Mouse (Mus musculus) CH12.LX (cell line): ENCODE measurements around the gene Igsf8. TPM values are rescaled to one million over a fixed set of nuclear protein-coding genes. Genes with fewer than 3 reads are reported as not detected.

Experiments
- DNase-seq: peaks from one replicate; pipeline ENCODE4 v3.0.0-alpha.2; 2013; ENCODE audit errors: extremely low read depth
- H3K27ac ChIP-seq: 2 replicates; pipeline ENCODE4 v1.5.1; 2012; ENCODE audit warnings: low read depth, mild to moderate bottlenecking, control low read depth, moderate library complexity; ENCODE audit not compliant: insufficient read depth
- H3K27me3 ChIP-seq: replicated peaks from 2 replicates; pipeline ENCODE3; 2012; ENCODE audit warnings: inconsistent platforms
- H3K36me3 ChIP-seq, 2 experiments: replicated peaks in 1 of 2; 2 replicates each; pipeline versions ENCODE3 to v1.6.1; 2012; ENCODE audit warnings: inconsistent platforms in 1 of 2, low read length in 1 of 2, mild to moderate bottlenecking in 1 of 2, mixed read lengths in 1 of 2, moderate library complexity in 1 of 2; ENCODE audit not compliant: control insufficient read depth in 1 of 2, insufficient read depth in 1 of 2
- H3K4me1 ChIP-seq, 2 experiments: 2 replicates each; pipeline ENCODE4 v1.6.1; 2012; ENCODE audit warnings: inconsistent platforms in 1 of 2, moderate library complexity in 1 of 2; ENCODE audit not compliant: insufficient read depth in 2 of 2, control insufficient read depth in 1 of 2
- H3K4me2 ChIP-seq: 2 replicates; pipeline ENCODE4 v1.6.1; 2012; ENCODE audit warnings: low read depth, mild to moderate bottlenecking, control low read depth; ENCODE audit not compliant: poor library complexity, insufficient read depth, severe bottlenecking
- H3K4me3 ChIP-seq, 3 experiments: fragments of 150-350 bp in 1 of 3; sonication (generic) in 1 of 3; replicated peaks in 1 of 3; 2 replicates each; pipeline versions ENCODE3 to v1.5.1; 2011 to 2012; ENCODE audit warnings: low read depth in 2 of 3, low read length in 2 of 3, mild to moderate bottlenecking in 2 of 3, moderate library complexity in 2 of 3, control low read depth in 1 of 3, improper control_type of control experiment in 1 of 3, inconsistent platforms in 1 of 3, mixed read lengths in 1 of 3; ENCODE audit not compliant: poor library complexity in 1 of 3
- H3K79me2 ChIP-seq: replicated peaks from 2 replicates; pipeline ENCODE4 v1.6.1; 2012; ENCODE audit warnings: mild to moderate bottlenecking, moderate library complexity; ENCODE audit not compliant: control insufficient read depth, poor library complexity, insufficient read depth, severe bottlenecking; ENCODE audit errors: extremely low read depth
- H3K9ac ChIP-seq: 2 replicates; pipeline ENCODE4 v1.6.1; 2012; ENCODE audit warnings: low read depth, mild to moderate bottlenecking, control low read depth, moderate library complexity; ENCODE audit not compliant: insufficient read depth
- H3K9me3 ChIP-seq: replicated peaks from 2 replicates; pipeline ENCODE3; 2012; ENCODE audit warnings: low read length, inconsistent platforms, mixed read lengths
- BHLHE40 ChIP-seq: IDR thresholded peaks from 2 replicates; pipeline ENCODE4 v1.6.1; 2011; ENCODE audit warnings: mild to moderate bottlenecking, low read depth, low read length, improper control_type of control experiment
- CHD1 ChIP-seq: IDR thresholded peaks from 2 replicates; pipeline ENCODE4 v1.6.1; 2012; ENCODE audit warnings: low read depth, low read length, improper control_type of control experiment, inconsistent platforms
- CTCF ChIP-seq, 2 experiments: IDR thresholded peaks in 1 of 2; conservative IDR thresholded peaks in 1 of 2; 2 replicates each; pipeline ENCODE4 v1.5.1; 2011 to 2012; ENCODE audit warnings: low read depth in 2 of 2, low read length in 2 of 2, improper control_type of control experiment in 1 of 2, inconsistent platforms in 1 of 2, mild to moderate bottlenecking in 1 of 2, moderate library complexity in 1 of 2
- E2F4 ChIP-seq: IDR thresholded peaks from 2 replicates; pipeline ENCODE4 v1.6.1; 2011; ENCODE audit warnings: low read depth, low read length, improper control_type of control experiment; ENCODE audit not compliant: insufficient replicate concordance
- EP300 ChIP-seq: IDR thresholded peaks from 2 replicates; pipeline ENCODE4 v1.6.1; 2011; ENCODE audit warnings: low read length, improper control_type of control experiment
- ETS1 ChIP-seq: conservative IDR thresholded peaks from 2 replicates; pipeline ENCODE4 v1.6.1; 2012; ENCODE audit warnings: low read depth, mild to moderate bottlenecking, inconsistent platforms, low read length, improper control_type of control experiment, moderate library complexity
- GABPA ChIP-seq: IDR thresholded peaks from 2 replicates; pipeline ENCODE4 v1.6.1; 2012; ENCODE audit warnings: low read depth, low read length, improper control_type of control experiment, inconsistent platforms; ENCODE audit not compliant: insufficient replicate concordance
- HCFC1 ChIP-seq: IDR thresholded peaks from 2 replicates; pipeline ENCODE4 v1.6.1; 2012; ENCODE audit warnings: low read depth, mild to moderate bottlenecking, inconsistent platforms, low read length, improper control_type of control experiment
- IRF4 ChIP-seq: IDR thresholded peaks from 2 replicates; pipeline ENCODE4 v1.6.1; 2014; ENCODE audit warnings: low read depth, mild to moderate bottlenecking, inconsistent platforms, low read length, improper control_type of control experiment
- JUN ChIP-seq: IDR thresholded peaks from 2 replicates; pipeline ENCODE4 v1.6.1; 2011; ENCODE audit warnings: low read depth, mild to moderate bottlenecking, low read length, improper control_type of control experiment, moderate library complexity; ENCODE audit not compliant: insufficient read depth
- MAFK ChIP-seq: IDR thresholded peaks from 2 replicates; pipeline ENCODE4 v1.6.1; 2011; ENCODE audit warnings: low read length, improper control_type of control experiment; ENCODE audit not compliant: insufficient replicate concordance
- MAZ ChIP-seq: IDR thresholded peaks from 2 replicates; pipeline ENCODE4 v1.6.1; 2012; ENCODE audit warnings: low read depth, mild to moderate bottlenecking, inconsistent platforms, low read length, improper control_type of control experiment, moderate library complexity
- MXI1 ChIP-seq: IDR thresholded peaks from 2 replicates; pipeline ENCODE4 v1.6.1; 2011; ENCODE audit warnings: mild to moderate bottlenecking, low read depth, low read length, improper control_type of control experiment
- MYC ChIP-seq: IDR thresholded peaks from 2 replicates; pipeline ENCODE4 v1.6.1; 2011; ENCODE audit warnings: low read depth, mild to moderate bottlenecking, improper control_type of control experiment, low read length
- NELFE ChIP-seq: IDR thresholded peaks from 2 replicates; pipeline ENCODE4 v1.6.1; 2011; ENCODE audit warnings: low read depth, low read length, improper control_type of control experiment
- NRF1 ChIP-seq: IDR thresholded peaks from 2 replicates; pipeline ENCODE4 v1.6.1; 2014; ENCODE audit warnings: low read depth, mild to moderate bottlenecking, inconsistent platforms, low read length, improper control_type of control experiment, moderate library complexity
- PAX5 ChIP-seq: IDR thresholded peaks from 2 replicates; pipeline ENCODE4 v1.6.1; 2012; ENCODE audit warnings: low read length, inconsistent platforms, mixed read lengths
- POLR2AphosphoS2 ChIP-seq: IDR thresholded peaks from 2 replicates; pipeline ENCODE4 v1.6.1; 2011; ENCODE audit warnings: low read depth, low read length, improper control_type of control experiment
- RAD21 ChIP-seq: IDR thresholded peaks from 2 replicates; pipeline ENCODE4 v1.6.1; 2011; ENCODE audit warnings: low read depth, mild to moderate bottlenecking, low read length, improper control_type of control experiment, moderate library complexity
- RCOR1 ChIP-seq: conservative IDR thresholded peaks from 2 replicates; pipeline ENCODE4 v1.6.1; 2012; ENCODE audit warnings: low read depth, mild to moderate bottlenecking, inconsistent platforms, low read length, improper control_type of control experiment
- SIN3A ChIP-seq: IDR thresholded peaks from 2 replicates; pipeline ENCODE4 v1.6.1; 2012; ENCODE audit warnings: low read length, improper control_type of control experiment, inconsistent platforms
- TBP ChIP-seq: conservative IDR thresholded peaks from 2 replicates; pipeline ENCODE4 v1.6.1; 2011; ENCODE audit warnings: low read depth, low read length, improper control_type of control experiment
- TCF12 ChIP-seq: IDR thresholded peaks from 2 replicates; pipeline ENCODE4 v1.6.1; 2014; ENCODE audit warnings: low read depth, mild to moderate bottlenecking, inconsistent platforms, low read length, improper control_type of control experiment
- USF1 ChIP-seq: IDR thresholded peaks from 2 replicates; pipeline ENCODE4 v1.6.1; 2014; ENCODE audit warnings: low read depth, mild to moderate bottlenecking, inconsistent platforms, low read length, improper control_type of control experiment
- USF2 ChIP-seq: conservative IDR thresholded peaks from 2 replicates; pipeline ENCODE4 v1.6.1; 2011; ENCODE audit warnings: low read depth, low read length, improper control_type of control experiment
- ZC3H11A ChIP-seq: IDR thresholded peaks from 2 replicates; pipeline ENCODE4 v1.6.1; 2012; ENCODE audit warnings: low read depth, mild to moderate bottlenecking, inconsistent platforms, low read length, improper control_type of control experiment
- ZMIZ1 ChIP-seq: IDR thresholded peaks from 2 replicates; pipeline ENCODE4 v1.6.1; 2012; ENCODE audit warnings: low read depth, mild to moderate bottlenecking, inconsistent platforms, low read length, improper control_type of control experiment
- dilution Hi-C: fragments of 300-500 bp; cut with MboI; formaldehyde crosslinking; loops from 2 replicates; pipeline ENCODE4 v1.14.3; 2020; ENCODE audit warnings: low sequenced_read_pairs; ENCODE audit not compliant: extremely low pct_unique_long_range_greater_than_20kb, extremely low pct_ligation_motif_present
- in situ Hi-C: fragments of 300-500 bp; cut with MboI; formaldehyde crosslinking; loops from 3 replicates; pipeline ENCODE4 v1.14.3; 2019; ENCODE audit warnings: low sequenced_read_pairs, low pct_ligation_motif_present, low pct_unique_long_range_greater_than_20kb, mixed read lengths
- polyA plus RNA-seq: library from polyadenylated mRNA; unstranded; fragments of >175 nt; gene quantifications from 2 replicates; pipeline ENCODE4 v1.2.1, GENCODE M21; 2012; ENCODE audit warnings: low read depth; ENCODE audit not compliant: insufficient read length
- total RNA-seq, 2 experiments: library from RNA; depleted of rRNA; stranded (reverse); fragments of 300-350 nt in 1 of 2; fragments of >200 nt in 1 of 2; gene quantifications; 2 replicates each; pipeline ENCODE4 v1.2.3; 2012 to 2014

Igsf8 gene
- total and polyA plus RNA-seq, 3 experiments = 7.4 to 37.0 (median 25.9) TPM

GRCm38 (mm10) chr1:172308409-172308808 lies 47.0 kb downstream of the Igsf8 start:
- Histone ChIP-seq H3K4me1 (peaks cover 23 to 65% of the 10 kb centered on the region in 2 experiments), H3K9me3 (no peaks in the 10 kb centered on the region), H3K9ac (no peak overlapping the region), H3K36me3 (no peaks in the 10 kb centered on the region), H3K79me2 (no peaks in the 10 kb centered on the region), H3K27ac (no peak overlapping the region), H3K27me3 (no peaks in the 10 kb centered on the region), H3K4me3 (no peak overlapping the region), H3K4me2 (no peak overlapping the region)
- no peak for TF ChIP-seq SIN3A
- no peak for TF ChIP-seq E2F4
- TF ChIP-seq USF1 = no peak
- no peak for TF ChIP-seq TBP
- no peak for TF ChIP-seq NRF1
- TF ChIP-seq CTCF (conservative IDR thresholded peaks at IDR 0.05 in 1 of 2, IDR thresholded peaks at IDR 0.05 in 1 of 2; ENCODE audit: low read depth in 2 of 2, low read length in 2 of 2) = no peak
- TF ChIP-seq IRF4 = no peak
- no peak for TF ChIP-seq NELFE
- TF ChIP-seq ZMIZ1 = no peak
- TF ChIP-seq MAFK = no peak
- no peak for TF ChIP-seq POLR2AphosphoS2
- no peak for TF ChIP-seq CHD1
- TF ChIP-seq ETS1 = no peak
- no peak for TF ChIP-seq MXI1
- TF ChIP-seq HCFC1 = no peak
- TF ChIP-seq USF2 = no peak
- no peak for TF ChIP-seq EP300
- no peak for TF ChIP-seq RCOR1
- no peak for TF ChIP-seq JUN
- dilution Hi-C loops (no loop called here), in situ Hi-C loops (loop anchor here (25.0 kb wide), 2 partner anchors 271 to 496 kb away; partner anchors contain the start of gene Vangl2)
- no peak for DNase-seq

DNA sequence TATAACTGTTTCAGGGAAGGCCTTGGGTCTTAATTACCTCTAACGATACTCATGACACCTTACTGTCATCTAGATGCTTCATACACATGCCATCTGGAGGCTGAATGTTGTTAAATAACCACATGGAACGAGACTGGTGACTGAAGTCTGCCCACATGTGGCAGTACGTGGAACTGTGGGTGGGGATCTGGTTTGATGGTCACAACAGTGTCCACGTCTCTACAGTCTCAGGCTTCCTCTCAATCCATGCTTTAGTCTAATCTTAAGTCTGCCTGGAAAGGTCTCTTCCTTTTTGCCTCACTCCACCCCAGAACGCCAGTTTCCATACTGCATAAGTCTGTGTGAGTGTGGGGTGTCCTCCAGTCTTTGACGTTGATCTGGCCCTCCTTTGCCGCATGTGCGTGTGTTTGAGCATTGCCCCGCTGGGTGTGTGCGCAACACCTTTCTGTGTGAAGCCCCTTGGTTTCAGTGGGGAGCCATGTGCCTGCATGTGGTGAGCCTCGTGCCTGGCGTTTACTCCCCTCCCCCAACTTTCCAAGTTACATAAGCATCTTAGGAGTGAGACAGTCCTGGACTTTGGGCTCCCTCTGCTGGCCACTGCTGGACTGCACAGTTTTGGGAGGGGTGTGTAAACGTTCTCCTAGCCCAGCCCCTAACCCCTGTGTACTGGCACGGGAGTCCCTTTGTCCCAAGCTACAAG lies 48.4 kb downstream of the Igsf8 start:
- peak overlapping the region in 2 of 3 experiments; percentile 27 to 30 for H3K4me3 ChIP-seq
- DNase-seq = peak; percentile 96
- H3K4me2 ChIP-seq = peak overlapping the region; percentile 39
- H3K27me3 ChIP-seq = no peaks in the 10 kb centered on the region
- peak overlapping the region; percentile 46 for H3K27ac ChIP-seq
- peaks cover 23 to 78% of the 10 kb centered on the region in 2 experiments for H3K4me1 ChIP-seq
- H3K79me2 ChIP-seq = no peaks in the 10 kb centered on the region
- H3K9me3 ChIP-seq = no peaks in the 10 kb centered on the region
- H3K9ac ChIP-seq = peak overlapping the region; percentile 39
- H3K36me3 ChIP-seq = no peaks in the 10 kb centered on the region
- dilution Hi-C loops (no loop called here), in situ Hi-C loops (loop anchor here (5.0 to 25.0 kb wide), 3 partner anchors 163 to 498 kb away; partner anchors contain the start of genes Dcaf8 and Vangl2)
- no peak for TF ChIP-seq E2F4
- TF ChIP-seq HCFC1 = peak; percentile 54; the same call in 1 of the 2 replicates
- TF ChIP-seq USF1 = no peak
- peak; percentile 77 for TF ChIP-seq MAZ
- peak; percentile 72; the same call in 1 of the 2 replicates for TF ChIP-seq TCF12
- TF ChIP-seq TBP = 0 out of 2 replicates have a peak, but pooled peaks have one; percentile 37
- TF ChIP-seq NRF1 = 0 out of 2 replicates have a peak, but pooled peaks have one; percentile 3
- TF ChIP-seq GABPA = peak; percentile 28; the same call in 1 of the 2 replicates
- peak; percentile 40 for TF ChIP-seq ZC3H11A
- 0 out of 2 replicates have a peak, but pooled peaks have one; percentile 18 for TF ChIP-seq RCOR1
- TF ChIP-seq MAFK = no peak
- TF ChIP-seq SIN3A = peak; percentile 71
- TF ChIP-seq CTCF (conservative IDR thresholded peaks at IDR 0.05 in 1 of 2, IDR thresholded peaks at IDR 0.05 in 1 of 2; ENCODE audit: low read depth in 2 of 2, low read length in 2 of 2) = peak; percentile 93 to 99
- peak; percentile 62; the same call in 1 of the 2 replicates for TF ChIP-seq ETS1
- peak; percentile 72; the same call in 1 of the 2 replicates for TF ChIP-seq IRF4
- peak; percentile 92 for TF ChIP-seq MXI1
- TF ChIP-seq MYC = peak; percentile 100
- TF ChIP-seq RAD21 = peak; percentile 94
- TF ChIP-seq ZMIZ1 = no peak
- no peak for TF ChIP-seq PAX5
- TF ChIP-seq BHLHE40 = peak; percentile 97
- TF ChIP-seq JUN = no peak; the same call in 1 of the 2 replicates
